Mouse (Mus musculus) thymus, adult 2 months (tissue): ENCODE measurements around the gene Il1f9.
"Not testable (repeated sequence)": the region's sequence is repeated elsewhere in the genome, so short reads cannot be mapped to it uniquely, and the experiment has no call there.

Experiments used
- CTCF ChIP-seq: fragments of 200-500 bp; IDR thresholded peaks from 2 replicates; pipeline ENCODE4 v1.5.1; 2012; ENCODE audit warnings: mild to moderate bottlenecking, control low read depth, low read length, moderate library complexity, borderline replicate concordance; ENCODE audit not compliant: control insufficient read depth, poor library complexity, insufficient read depth; ENCODE audit errors: extremely low read depth
- POLR2A ChIP-seq: fragments of 200-500 bp; IDR thresholded peaks from 2 replicates; pipeline ENCODE4 v1.6.1; 2012; ENCODE audit warnings: mild to moderate bottlenecking, low read length, control low read depth, moderate library complexity; ENCODE audit not compliant: control insufficient read depth, poor library complexity, insufficient read depth; ENCODE audit errors: extremely low read depth

DNA sequence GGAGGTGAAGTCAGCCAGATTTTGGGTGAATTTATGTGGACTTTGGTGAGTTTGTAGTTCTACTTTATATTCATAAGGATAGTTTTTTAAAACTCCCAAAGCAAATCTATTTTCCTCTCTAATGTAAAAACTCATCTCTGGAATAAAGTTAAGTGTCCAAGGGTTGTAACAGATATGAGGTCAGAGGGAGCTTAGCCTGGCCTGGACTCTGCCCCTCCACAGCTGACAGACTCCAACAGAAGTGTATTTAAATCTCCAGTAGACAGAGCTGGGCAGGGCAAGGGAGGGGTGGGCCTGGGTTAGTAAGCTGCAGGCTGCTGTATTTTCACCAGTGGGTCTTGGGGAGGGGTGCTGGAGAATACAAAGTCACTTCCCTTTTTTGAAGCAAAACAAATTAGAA lies 2.2 kb upstream of the Il1f9 start:
- TF ChIP-seq POLR2A, CTCF: not testable (repeated sequence)
